Mouse (Mus musculus) cerebellum, postnatal 14 days (tissue): ENCODE data around the gene Tlx1.

Source experiments
- DNase-seq, 2 experiments: peaks; one replicate each; pipeline ENCODE4 v3.0.0; 2021; ENCODE audit warnings: mixed read lengths in 2 of 2

The Tlx1 gene

DNA sequence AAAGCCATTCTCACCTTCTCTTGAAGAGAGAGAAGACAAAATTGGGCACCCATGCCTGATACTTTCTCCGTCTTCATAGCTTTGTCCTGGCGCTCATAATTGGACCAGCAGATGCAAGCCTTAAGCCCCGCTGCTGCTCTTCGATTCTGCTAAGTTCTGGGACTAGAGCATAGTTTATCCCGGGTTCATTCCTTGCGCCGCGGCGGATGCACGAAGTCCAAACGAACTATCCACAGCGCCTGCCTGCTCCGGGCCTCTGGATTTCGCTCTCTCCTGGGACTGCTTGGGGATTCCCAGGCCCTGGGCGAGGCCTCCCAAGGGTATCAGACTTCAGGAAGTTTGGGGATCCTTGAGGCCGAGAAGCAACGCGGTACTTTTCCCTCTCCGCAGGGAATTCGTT lies 8.4 kb downstream of the Tlx1 start:
- DNase-seq, result peak in 1 of 2 experiments; percentile 15

DNA sequence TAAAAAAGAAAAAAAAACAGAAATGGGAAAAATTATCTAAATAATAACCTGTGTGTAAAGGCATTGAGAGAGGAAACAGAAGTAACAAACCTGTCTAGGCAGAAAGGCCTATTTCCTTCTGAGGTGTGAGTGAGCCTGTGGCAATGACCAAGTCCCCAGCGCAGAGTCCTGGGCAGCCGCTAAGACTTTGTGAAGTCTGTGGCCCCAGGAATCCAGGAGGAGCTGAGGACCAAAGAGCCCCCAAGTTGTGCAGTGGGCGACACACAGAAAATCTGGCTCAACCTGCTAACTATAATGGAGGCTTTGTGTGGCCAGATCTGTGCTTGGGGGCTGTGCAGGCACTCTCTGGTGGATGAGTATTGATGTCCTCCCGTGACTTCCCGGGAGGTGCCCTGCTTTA lies 9.0 kb downstream of the Tlx1 start:
- no peak for DNase-seq

DNA sequence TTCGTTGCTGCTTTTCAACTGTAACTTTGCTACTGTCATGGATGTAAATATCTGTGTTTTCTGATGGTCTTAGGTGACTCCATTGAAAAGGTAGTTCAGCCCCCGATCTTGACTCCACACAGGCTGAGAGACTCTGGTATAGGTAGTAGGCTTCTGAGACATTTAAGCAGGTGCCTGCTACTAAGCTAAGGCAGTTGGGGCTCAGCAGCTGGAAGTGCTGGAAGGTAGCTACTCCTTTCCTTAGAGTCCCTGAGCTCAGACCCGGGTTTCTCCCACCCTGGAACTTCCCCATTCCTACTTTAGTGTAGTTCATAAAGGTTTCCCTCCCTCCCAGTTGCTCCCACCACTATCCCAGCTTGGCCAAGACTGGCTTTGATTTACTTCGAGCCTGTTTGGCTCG lies 9.5 kb downstream of the Tlx1 start:
- DNase-seq, result no peak

DNA sequence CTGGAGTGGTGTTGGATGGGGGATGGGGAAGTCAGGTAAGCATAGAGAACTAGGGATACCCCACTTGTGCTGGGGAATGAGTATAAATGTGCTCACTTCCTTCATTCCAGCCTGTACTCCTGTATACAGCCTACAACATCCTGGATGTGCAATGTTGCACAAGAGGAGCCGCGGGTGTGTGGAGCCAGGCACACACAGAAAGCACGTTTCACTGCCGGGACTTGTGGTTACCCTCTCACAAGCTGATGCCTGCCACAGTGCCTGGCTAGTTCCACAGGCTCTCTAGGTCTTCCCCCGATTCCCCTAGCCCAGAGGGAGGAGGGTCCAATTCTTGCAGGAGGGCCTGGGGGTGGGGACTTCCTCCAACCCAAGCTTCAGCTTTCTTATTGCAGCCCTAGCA lies 10.0 kb downstream of the Tlx1 start:
- no peak for DNase-seq

DNA sequence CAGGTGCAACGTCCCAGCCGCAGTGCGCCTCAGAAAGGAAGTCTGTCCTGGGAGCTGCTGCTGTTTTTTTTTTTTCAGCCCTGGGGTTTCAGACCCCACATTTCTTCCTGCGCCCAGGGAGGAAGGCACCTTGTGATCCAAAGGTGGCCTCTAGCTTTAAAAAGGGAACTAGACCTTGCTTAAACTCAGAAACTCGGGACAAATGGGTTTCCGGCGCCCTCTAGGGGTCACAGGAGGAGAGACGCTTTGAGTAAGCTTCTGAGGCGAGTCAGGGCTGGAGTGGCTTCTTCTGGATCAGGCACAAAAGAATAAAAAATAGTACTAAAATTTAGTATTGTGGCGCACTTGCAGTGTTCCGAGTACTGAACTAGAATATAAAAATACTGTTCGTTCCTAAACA lies 10.6 kb downstream of the Tlx1 start:
- DNase-seq, result peak; percentile 79 to 85

DNA sequence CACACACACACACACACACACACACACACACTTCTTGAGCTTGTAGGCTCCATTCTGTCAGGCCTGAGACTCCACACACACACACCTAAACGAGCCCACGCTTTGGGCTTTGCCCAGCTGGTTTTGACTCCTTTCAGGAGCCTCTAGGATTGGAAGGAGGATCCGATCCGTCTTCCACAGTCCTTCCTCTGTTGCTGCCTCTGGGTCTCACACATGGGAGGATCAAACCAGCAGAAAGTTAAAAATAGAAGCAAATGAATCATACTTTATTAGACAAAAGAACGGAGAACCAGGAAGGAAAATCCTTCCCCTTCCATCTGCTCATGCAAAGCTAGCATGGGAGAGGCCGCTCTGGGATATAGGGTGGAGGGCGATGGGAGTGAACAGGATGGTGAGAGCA lies 11.7 kb downstream of the Tlx1 start:
- no peak for DNase-seq

DNA sequence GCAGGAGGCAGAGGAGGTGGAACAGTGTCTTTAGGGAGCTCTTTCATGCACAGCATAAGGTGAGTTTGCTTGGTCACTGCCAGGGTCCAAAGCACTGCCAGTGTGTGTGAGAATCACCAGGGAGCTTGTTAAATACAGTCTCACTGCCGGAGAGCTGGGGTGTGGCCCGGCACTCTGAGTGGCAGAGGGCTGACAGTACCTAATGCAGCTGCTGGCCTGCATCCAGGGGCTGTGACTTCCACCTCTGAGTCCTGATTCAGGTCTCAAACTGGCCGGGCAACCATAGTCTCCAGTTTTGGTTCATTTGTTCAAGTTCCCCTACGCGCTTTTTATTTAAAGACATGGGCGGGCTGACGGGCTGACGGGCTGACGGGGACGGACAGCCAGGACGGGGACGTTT lies 12.4 kb downstream of the Tlx1 start:
- DNase-seq, result no peak

DNA sequence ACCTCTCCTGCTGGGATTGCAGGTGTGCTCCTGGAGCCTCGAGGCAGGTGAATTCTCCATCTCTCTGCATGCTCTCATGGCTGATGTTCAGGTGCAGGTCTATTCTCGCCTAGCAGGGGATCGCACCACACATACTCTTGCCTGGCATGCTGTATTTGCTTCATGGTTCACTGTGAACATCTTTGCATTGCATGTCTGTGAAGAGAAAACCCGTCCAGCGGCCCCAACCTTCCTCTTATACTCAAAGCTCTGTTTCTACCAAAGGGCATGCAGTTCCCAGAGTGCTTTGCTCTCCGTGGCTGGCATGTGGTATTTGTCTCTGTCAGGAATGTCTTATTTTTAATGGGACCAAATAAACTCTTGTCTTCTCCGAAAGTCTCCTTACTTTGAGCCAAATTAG lies 20.0 kb downstream of the Tlx1 start:
- DNase-seq, result no peak

DNA sequence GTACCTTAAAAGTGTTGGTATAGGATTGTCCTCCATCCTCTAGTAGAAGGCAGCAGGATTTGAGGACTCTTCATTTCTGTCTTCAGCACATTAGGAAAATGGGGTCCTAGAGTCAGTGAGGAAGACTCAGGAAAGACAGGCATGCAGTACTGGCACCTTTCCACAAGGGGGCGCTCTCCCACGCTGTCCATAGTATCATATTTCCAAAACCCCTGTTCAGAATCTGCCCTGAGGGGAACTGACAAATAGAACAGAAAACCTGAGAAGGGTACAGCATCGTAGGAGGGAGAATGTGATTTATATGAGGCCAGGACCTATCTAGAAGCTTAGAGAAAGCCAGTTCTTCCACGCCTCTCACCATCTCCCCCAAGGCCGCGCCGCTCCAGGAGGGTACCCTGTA lies 24.3 kb downstream of the Tlx1 start:
- DNase-seq, result peak; percentile 23 to 41

DNA sequence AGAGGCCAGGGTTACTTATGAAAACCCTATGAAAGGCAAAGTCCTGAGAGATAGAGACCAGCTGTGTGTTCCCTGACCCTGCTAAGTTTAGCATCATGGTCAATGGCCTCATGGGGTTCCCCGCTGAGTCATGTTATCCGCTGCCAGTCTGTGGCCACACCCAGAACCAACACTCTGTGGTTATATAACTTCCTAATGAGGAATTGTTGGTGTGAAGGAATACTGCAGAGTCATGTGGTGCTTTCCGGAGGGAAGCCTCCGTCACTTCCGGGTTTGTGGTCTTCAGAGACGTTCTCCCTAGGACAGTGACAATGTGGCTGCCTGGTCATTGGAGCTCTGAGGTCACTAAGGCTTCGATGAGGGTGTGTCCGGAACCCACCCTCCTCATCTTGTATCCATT lies 25.8 kb downstream of the Tlx1 start:
- no peak for DNase-seq

DNA sequence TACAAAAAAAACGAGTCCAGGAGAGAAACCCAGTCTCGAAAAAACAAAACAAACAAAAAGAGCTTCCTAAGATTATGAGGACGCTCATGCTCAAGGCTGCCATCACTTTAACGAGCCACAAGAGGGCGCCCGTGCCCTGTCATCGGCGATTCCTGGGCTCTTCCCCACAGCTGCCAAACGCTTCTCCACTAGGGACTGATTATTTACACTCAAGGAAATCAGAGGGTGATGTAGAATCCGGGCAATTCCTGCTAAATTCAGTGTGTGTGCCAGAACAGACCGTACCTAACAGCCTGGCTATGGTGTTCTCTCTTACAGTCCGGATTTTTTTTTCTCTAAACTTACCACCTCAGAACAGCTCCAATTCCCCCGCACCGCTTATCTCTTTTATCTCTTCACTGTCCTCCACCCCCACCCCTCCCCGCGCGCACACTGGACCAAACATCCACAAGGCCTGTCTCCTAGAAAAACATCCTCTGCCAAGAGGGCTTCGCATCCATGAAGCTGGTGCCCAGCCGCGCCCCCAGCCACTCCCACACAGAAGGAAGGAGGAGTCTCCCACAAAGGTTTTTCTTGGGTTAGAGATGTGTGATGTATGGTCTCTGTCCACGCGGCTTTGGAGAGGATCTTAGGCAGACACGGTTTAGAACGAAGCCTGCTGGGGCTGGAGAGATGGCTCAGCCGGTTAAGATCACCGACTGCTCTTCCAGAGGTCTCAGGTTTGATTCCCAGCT lies 26.7 kb downstream of the Tlx1 start:
- peak; percentile 80 to 87 for DNase-seq

DNA sequence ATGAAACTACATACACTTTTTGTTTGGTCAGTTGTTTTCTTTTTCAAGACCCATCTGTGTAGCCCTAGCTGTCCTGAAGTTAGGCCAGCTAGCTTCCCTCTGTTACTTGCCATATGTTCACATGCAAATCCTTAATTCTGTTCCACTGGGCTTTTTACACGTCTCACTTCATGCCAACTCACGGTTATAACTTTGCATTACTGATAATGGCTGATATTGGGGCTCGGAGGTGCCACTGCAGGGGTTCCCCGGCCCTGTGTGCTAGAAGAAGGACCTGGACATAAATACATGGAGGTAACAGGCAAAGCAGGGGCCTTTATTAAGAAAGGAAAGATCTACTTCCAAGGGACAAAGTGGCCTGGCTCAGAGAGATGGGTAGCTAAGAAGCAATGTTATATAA lies 29.0 kb downstream of the Tlx1 start:
- DNase-seq, result no peak

DNA sequence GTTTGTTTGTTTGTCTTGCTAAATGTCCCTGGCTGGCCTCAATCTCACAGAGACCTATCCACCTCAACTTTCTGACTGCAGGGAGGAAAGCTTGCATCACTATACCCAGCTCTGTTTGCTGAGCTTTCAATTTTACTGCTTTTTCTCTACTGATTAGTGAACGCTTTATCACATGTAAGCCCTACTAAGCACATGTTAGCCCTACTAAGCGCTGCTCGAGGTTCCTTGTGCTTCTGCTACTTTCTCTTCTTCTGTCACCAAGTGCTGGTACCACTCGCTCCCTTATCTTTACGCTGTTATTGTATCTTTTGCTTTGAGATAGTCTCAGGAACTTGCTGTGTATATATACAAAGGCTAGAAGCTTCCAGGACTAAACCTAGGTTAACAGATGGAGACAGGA lies 30.0 kb downstream of the Tlx1 start:
- no peak for DNase-seq

DNA sequence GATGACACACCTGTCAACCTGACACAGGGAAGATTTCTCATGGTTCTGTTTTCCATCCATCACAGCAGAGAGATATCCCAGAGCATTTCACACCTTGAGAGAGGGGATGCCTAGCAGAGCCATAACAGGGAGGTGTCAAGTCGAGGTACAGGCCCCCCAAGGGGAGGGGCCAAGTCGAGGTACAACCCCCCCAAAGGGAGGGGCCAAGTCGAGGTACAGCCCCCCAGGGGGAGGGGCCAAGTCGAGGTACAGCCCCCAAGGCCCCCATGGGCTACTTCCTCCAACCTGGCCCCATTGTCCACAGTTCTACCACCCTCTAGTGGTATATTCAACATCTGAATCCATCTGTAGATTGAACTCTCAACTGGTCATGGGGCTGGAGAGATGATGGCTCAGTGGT lies 44.2 kb downstream of the Tlx1 start:
- no peak for DNase-seq

DNA sequence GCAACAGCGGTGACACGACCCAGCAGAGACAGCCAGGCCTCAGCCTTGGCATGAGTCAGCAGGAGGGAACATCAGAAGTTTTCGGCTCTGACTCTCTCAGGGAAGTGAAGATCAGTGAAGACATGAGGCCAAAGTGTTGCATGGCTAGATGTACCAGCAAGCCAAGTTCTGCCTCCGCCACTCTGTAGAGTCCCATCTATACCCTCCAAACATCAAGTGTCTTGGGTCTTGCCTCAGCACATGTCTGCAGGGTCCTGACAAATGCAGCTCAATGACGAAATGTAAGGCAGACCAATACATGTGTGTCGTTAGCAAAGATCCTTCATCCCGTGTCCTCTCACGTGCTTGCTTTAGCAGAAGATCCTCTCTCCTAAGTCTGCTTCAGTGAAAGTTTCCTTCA lies 46.5 kb downstream of the Tlx1 start:
- DNase-seq, result no peak

DNA sequence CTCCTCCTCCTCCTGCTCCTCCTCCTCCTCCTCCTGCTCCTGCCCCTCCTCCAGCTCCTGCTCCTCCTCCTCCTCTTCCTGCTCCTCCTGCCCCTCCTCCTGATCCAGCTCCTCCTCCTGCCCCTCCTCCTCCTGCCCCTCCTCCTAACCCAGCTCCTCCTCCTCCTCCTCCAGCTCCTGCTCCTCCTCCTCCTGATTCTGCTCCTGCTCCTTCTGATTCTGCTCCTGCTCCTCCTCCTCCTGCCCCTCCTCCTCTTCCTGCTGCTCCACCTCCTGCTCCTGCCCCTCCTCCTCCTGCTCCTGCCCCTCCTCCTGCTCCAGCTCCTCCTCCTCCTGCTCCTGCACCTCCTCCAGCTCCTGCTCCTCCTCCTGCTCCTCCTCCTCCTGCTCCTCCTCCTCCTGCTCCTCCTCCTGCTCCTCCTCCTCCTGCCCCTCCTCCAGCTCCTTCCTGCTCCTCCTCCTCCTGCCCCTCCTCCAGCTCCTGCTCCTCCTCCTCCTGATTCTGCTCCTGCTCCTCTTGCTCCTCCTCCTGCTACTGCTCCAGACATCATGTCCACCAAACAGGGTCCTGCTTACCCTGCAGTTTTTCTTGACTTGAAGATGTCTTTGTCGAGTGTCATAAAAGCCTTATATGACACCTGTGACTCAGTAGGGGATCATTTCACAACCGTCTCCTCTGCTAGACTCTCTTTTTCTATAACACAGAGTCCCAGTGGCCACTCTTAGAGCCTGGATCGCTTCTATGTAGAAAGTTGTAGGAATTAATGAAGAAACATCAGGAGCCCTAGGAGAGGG lies 55.0 kb downstream of the Tlx1 start:
- no peak for DNase-seq
